Mouse (Mus musculus) retina, adult 2 months (tissue): ENCODE data around the gene Nxnl1.
A peak's percentile ranks its signal among the peaks of the same experiment; 100 is the strongest.

ENCODE experiments used
- DNase-seq: peaks from one replicate; pipeline ENCODE4 v3.0.0-alpha.2; 2012; ENCODE audit warnings: low read depth, low spot score

Gene Nxnl1

GRCm38 (mm10) chr8:71566501-71566900 is at the start of gene Nxnl1:
Gene Nxnl1 (minus strand): TSS chr8:71566601.
- peak; percentile 71 for DNase-seq

- no peak for DNase-seq
Measured at GRCm38 (mm10) chr8:71613418-71613817, 47.0 kb upstream of the Nxnl1 start.

GRCm38 (mm10) chr8:71612141-71612540 is 45.7 kb upstream of the Nxnl1 start:
- no peak for DNase-seq

- DNase-seq, result peak; percentile 98
Measured at GRCm38 (mm10) chr8:71610822-71611651, 44.6 kb upstream of the Nxnl1 start, which contains the start of gene Colgalt1. Gene Colgalt1 (plus strand): TSS chr8:71610998.

- no peak for DNase-seq
Measured at GRCm38 (mm10) chr8:71604021-71604420, 37.6 kb upstream of the Nxnl1 start.

GRCm38 (mm10) chr8:71602666-71603334 is 36.4 kb upstream of the Nxnl1 start:
- DNase-seq, result peak; percentile 70

GRCm38 (mm10) chr8:71601939-71602665 is 35.7 kb upstream of the Nxnl1 start:
- no peak for DNase-seq

GRCm38 (mm10) chr8:71598841-71599240 is 32.4 kb upstream of the Nxnl1 start:
- no peak for DNase-seq

- no peak for DNase-seq
Measured at GRCm38 (mm10) chr8:71598375-71598774, 32.0 kb upstream of the Nxnl1 start.

- DNase-seq, result no peak
Measured at GRCm38 (mm10) chr8:71597451-71597850, 31.1 kb upstream of the Nxnl1 start, which contains the start of gene Fam129c. Gene Fam129c (plus strand): TSS chr8:71597648.

GRCm38 (mm10) chr8:71596798-71597197 is 30.4 kb upstream of the Nxnl1 start:
- no peak for DNase-seq

GRCm38 (mm10) chr8:71596384-71596783 is 30.0 kb upstream of the Nxnl1 start:
- DNase-seq, result no peak

- peak; percentile 63 for DNase-seq
Measured at GRCm38 (mm10) chr8:71595862-71596261, 29.5 kb upstream of the Nxnl1 start.

- no peak for DNase-seq
Measured at GRCm38 (mm10) chr8:71594324-71594722, 27.9 kb upstream of the Nxnl1 start.

- no peak for DNase-seq
Measured at GRCm38 (mm10) chr8:71593556-71594323, 27.3 kb upstream of the Nxnl1 start.

- DNase-seq, result peak; percentile 56
Measured at GRCm38 (mm10) chr8:71592374-71593170, 26.2 kb upstream of the Nxnl1 start.

- peak; percentile 87 for DNase-seq
Measured at GRCm38 (mm10) chr8:71591471-71592373, 25.3 kb upstream of the Nxnl1 start, which contains the start of gene Pgls. Gene Pgls (plus strand): TSS chr8:71592176.

- no peak for DNase-seq
Measured at GRCm38 (mm10) chr8:71591017-71591416, 24.6 kb upstream of the Nxnl1 start.

- DNase-seq, result no peak
Measured at GRCm38 (mm10) chr8:71588762-71589161, 22.4 kb upstream of the Nxnl1 start.
